Mouse (Mus musculus) spleen, embryonic (tissue): ENCODE data around the gene Drg1.

Experiments used
- CTCF ChIA-PET: fragments of 350-600 bp; sonication (Branson Sonifier 250); formaldehyde crosslinking; loops from one replicate; lab custom pipeline; 2022; lab: Charles Lee

The Drg1 gene

GRCm38 (mm10) chr11:3227113-3227512 lies 39.1 kb downstream of the Drg1 start:
- CTCF ChIA-PET, result no interaction called here

DNA sequence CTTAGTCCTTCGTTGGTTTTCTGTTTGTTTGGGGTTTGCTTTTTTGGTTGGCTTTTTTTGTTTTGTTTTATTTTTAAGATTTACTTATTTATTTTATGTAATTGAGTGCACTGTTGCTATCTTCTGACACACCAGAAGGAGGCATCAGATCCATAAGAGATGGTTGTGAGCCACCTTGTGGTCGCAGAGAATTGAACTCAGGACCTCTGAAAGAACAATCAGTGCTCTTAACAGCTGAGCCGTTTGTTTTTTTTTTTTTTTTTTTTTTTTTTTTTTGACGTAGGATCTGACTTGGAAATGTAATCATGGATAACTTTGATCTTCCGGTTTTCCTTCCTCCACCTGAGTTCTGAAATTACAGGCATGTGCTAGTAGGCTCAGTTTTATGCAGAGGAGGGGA lies 43.1 kb downstream of the Drg1 start:
- CTCF ChIA-PET, result no interaction called here

GRCm38 (mm10) chr11:3212526-3212925 lies 53.7 kb downstream of the Drg1 start:
- CTCF ChIA-PET, result no interaction called here

GRCm38 (mm10) chr11:3206783-3207182 lies 59.4 kb downstream of the Drg1 start:
- CTCF ChIA-PET, result interaction anchor here (0.6 to 1.2 kb wide), 2 partner anchors 12 to 181 kb away, joined by 4 read pairs; no protein-coding TSS in a partner anchor

- CTCF ChIA-PET, result no interaction called here
These were observed 61.0 kb downstream of the Drg1 start for GRCm38 (mm10) chr11:3205207-3205606.

- CTCF ChIA-PET, result interaction anchor here (0.5 kb wide), 1 partner anchor 9 kb away, joined by 3 read pairs; no protein-coding TSS in a partner anchor
These were observed 62.4 kb downstream of the Drg1 start for GRCm38 (mm10) chr11:3203771-3204170.

- CTCF ChIA-PET, result no interaction called here
These were observed 63.3 kb downstream of the Drg1 start for GRCm38 (mm10) chr11:3202781-3203441.

DNA sequence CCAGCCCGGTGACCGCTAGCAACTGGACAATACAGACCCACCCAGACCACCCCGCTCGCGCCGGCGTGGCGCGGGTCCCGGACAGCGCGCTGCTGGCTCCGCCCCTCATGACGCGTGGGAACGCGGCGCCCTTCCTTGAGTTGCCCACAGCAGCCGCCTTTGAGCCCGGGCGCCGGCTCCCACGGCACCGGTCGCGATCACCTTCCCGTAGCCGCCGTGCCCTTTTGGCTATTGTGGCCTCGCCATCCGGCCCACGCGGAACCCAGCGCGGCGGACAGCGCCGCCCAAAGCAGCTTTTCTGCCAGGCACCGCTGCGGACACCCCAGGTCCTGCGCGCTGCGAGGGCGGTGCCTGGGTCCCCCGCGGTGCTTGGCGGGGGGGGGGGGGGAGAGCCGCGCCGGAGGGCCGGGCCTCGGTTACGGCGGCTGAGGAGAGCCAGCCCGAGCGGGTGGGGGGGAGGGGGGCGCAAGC lies 63.9 kb downstream of the Drg1 start, which contains the start of gene Eif4enif1:
Gene Eif4enif1 (plus strand): TSS at position 162 of the 471 bp plus-strand sequence.
- CTCF ChIA-PET, result no interaction called here

DNA sequence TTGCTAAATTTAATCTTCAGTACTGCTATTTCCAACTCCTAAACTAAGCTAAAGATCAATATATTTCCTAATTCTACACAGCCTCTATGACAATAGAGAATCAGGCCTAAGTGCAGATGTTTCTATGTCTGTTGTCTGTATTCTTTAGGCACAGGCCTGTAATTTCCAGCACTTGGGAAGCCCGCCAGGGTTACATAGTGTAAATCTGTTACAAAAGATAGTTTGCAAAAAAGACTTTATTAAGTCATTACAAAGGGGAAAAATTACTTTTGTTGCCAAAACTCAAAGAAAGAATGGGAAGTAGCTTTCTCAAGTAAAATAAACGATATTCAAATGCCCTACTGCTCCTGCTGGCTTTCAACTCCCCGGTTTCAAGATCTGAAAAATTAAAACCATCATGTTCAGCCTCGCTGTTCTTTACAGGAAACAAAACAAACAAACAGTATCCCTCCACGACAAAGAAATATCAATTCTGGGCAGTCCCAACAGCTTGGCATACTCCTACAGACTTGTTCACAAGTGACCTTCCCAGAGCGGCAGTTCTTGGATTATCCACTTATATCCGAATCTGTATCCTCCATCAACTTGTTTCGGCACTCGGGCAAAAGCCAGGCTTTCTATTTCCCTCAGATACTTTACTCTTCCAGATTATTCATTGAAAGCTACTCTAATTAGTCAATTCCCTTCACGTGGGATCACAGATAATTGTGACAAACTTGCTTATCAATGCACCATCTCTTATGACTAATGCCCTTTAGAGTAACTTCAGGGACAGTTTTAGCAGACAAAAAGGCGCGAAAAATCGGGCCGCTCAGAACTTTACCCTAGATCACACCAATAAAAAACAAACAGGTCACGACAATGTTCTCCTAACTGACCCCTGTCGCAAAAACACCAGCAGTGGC lies 64.6 kb downstream of the Drg1 start:
- CTCF ChIA-PET, result interaction anchor here (0.6 to 1.0 kb wide), 5 partner anchors 8 to 686 kb away, joined by 3 to 6 read pairs (median 3); no protein-coding TSS in a partner anchor

DNA sequence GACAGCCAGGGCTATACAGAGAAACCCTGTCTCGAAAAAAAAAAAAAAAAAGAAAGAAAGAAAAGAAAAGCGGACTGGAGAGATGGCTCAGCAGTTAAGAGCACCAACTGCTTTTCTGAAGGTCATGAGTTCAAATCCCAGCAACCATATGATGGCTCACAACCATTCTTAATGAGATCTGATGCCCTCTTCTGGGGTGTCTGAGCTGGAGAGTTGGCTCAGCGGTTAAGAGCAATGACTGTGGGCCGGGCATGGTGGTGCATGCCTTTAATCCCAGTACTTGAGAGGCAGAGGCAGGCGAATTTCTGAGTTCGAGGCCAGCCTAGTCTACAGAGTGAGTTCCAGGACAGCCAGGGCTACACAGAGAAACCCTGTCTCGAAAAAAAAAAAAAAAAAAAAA lies 65.6 kb downstream of the Drg1 start:
- CTCF ChIA-PET, result interaction anchor here (0.7 to 1.0 kb wide), 2 partner anchors 8 to 687 kb away, joined by 4 to 6 read pairs; no protein-coding TSS in a partner anchor

- CTCF ChIA-PET, result interaction anchor here (0.5 to 11.3 kb wide), 4 partner anchors 8 to 137 kb away, joined by 3 to 104 read pairs (median 4); partner anchors contain the start of gene Pik3ip1
These were observed 72.9 kb downstream of the Drg1 start, which contains the start of gene Sfi1 for GRCm38 (mm10) chr11:3193363-3193762. TSS of gene Sfi1 (minus strand) at chr11:3193463.

GRCm38 (mm10) chr11:3182707-3183106 lies 83.5 kb downstream of the Drg1 start:
- CTCF ChIA-PET, result interaction anchor here (0.7 to 4.1 kb wide), 5 partner anchors 13 to 29 kb away, joined by 3 to 15 read pairs (median 4); no protein-coding TSS in a partner anchor

DNA sequence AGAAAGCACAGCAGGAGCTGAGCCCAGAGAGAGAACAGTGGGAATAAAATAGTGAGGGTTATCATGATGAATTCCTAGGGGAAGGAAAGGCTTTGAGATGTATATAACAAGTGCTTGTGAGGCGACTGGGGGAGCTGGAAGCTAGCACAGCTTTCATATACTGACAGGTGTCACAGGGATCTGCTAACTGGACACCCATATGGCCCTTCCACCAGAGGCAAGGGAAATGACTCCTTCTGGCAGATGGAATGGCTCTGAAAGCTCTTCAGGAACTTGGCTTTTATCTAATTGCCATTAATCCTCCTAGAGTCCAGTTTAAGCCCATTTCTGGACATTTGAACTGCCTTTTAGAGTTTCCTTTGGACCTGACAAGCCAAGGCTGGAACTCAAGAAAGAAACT lies 84.2 kb downstream of the Drg1 start:
- CTCF ChIA-PET, result interaction anchor here (0.6 to 2.0 kb wide), 7 partner anchors 10 to 35 kb away, joined by 3 to 9 read pairs (median 4); partner anchors contain the start of gene Sfi1

GRCm38 (mm10) chr11:3181250-3181649 lies 85.0 kb downstream of the Drg1 start:
- CTCF ChIA-PET, result interaction anchor here (1.0 to 2.0 kb wide), 4 partner anchors 10 to 25 kb away, joined by 3 to 9 read pairs (median 6); partner anchors contain the start of gene Sfi1

GRCm38 (mm10) chr11:3180510-3181160 lies 85.6 kb downstream of the Drg1 start:
- CTCF ChIA-PET, result interaction anchor here (1.0 to 1.6 kb wide), 2 partner anchors 12 to 24 kb away, joined by 3 to 5 read pairs; partner anchors contain the start of gene Sfi1

DNA sequence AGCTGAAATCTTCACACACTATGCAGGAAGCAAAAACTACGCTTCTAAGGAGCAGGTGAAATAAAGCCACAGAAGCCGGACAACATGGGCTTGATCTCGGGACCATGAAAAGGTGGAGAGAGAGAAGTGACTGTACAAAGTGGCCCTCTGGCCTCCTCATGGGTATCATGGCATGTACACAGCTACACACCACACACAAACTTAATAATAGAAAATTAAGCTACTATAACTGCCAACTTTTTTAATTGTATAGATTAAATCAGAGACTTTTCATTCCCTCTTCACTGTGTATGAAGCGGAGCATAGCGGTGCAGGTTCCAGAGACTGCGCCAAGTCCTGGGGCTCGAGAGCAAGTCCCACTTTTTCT lies 86.5 kb downstream of the Drg1 start:
- CTCF ChIA-PET, result interaction anchor here (0.8 to 10.0 kb wide), 5 partner anchors 9 to 35 kb away, joined by 3 to 104 read pairs (median 7); partner anchors contain the start of gene Sfi1

- CTCF ChIA-PET, result interaction anchor here (0.6 to 10.0 kb wide), 9 partner anchors 10 to 35 kb away, joined by 3 to 104 read pairs (median 7); partner anchors contain the start of gene Sfi1
These were observed 87.1 kb downstream of the Drg1 start for GRCm38 (mm10) chr11:3178968-3179725.

DNA sequence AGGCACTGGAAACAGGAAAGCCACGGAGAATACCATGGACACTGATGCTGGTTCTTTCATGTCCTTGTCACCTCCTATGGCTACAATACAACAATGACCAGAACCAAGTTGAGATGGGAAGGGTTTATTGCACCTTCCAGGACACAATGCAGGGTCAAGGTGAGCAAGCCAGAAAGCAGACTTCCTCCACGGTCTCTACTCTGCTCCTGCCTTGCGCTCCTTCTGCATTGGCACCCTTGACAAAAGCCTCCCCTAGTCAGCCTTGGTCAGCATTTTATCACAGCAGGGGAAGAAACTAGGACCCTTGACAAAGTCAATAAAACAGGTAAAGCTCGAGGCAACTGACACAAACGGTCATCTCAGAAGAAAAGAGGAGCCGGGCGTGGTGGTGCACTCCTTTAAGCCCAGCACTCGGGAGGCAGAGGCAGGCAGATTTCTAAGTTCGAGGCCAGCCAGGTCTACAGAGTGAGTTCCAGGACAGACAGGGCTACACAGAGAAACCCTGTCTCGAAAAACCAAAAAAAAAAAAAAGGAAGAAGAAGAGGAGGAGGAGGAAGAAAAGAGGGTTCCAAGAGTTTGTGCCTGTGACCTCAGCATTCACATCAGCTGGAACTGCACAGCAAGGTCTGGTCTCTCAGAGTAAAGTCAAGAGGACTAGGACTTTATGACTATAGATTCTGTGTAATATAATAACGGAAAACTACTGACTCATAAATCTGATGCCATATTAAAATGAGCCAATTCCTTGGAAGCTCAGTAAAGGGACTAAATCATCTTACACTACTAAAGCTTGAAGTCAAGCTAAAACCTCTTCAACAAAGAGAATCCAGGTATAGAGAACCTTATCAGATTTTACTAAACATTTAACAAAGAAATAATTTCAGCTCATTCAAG lies 92.5 kb downstream of the Drg1 start:
- CTCF ChIA-PET, result interaction anchor here (0.7 to 10.0 kb wide), 4 partner anchors 15 to 22 kb away, joined by 3 to 104 read pairs (median 4); partner anchors contain the start of gene Sfi1

DNA sequence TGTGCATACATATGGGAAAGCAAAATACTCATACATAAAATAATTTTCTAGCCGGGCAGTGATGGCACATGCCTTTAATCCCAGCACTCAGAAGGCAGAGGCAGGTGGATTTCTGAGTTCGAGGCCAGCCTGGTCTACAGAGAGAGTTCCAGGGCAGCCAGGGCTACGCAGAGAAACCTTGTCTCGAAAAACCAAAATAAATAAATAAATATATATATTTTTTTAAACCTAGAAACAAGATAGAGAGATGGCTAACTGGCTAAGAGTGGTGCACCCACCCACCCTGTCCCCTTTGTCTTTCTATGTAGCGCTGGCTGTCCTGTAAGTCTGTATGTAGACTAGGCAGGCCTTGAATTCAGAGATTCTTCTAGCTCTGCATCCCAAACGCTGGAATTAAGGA lies 93.7 kb downstream of the Drg1 start:
- CTCF ChIA-PET, result interaction anchor here (0.6 to 10.0 kb wide), 6 partner anchors 9 to 23 kb away, joined by 3 to 104 read pairs (median 4); partner anchors contain the start of gene Sfi1
